Mouse (Mus musculus) liver, embryonic 14.5 days (tissue): ENCODE data around the gene Zfp366.

ENCODE experiments used
- CTCF ChIP-seq: IDR thresholded peaks from 2 replicates; pipeline ENCODE4 v1.5.1; 2016; ENCODE audit warnings: antibody characterized with exemption, low read depth, control low read depth
- EP300 ChIP-seq: IDR thresholded peaks from 2 replicates; pipeline ENCODE4 v1.6.1; 2016; ENCODE audit warnings: antibody characterized with exemption, low read depth

- TF ChIP-seq CTCF (no peak), EP300 (no peak)
These were observed 26.9 kb upstream of the Zfp366 start for GRCm38 (mm10) chr13:99157709-99158108.
